Mouse (Mus musculus): ENCODE measurements at regions not wholly inside any gene's neighbourhood (a gene's known extent, or its start where the extent isn't known, plus 50 kb on each side); places are given as distances from the start of the nearest gene placed in this dataset.

DNA sequence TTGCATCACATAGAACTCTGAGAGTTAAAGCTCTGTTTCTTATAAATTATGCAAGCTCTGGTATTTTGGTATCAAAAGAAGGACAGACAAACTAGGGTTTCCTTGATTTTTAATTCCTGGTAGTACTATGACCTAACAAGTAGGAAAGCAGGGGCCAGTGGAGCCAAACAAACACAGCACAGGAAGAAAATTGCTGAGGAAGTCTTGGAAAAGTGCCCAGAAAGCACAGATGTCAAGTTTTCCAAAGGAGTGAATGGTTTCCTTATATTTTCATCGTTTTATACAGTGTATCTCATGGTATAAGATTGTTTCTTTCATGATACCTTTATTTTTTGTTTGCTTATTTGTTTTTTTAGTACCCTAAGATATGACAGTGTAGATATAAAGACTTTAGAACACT, 1387.3 kb upstream of the Slc10a2 start:
- Histone ChIP-seq H3K4me3 (replicated peaks) (no peak overlapping the region), H3K4me1 (no peaks in the 10 kb centered on the region), H3K27me3 (replicated peaks) (no peaks in the 10 kb centered on the region), H3K9me3 (no peaks in the 10 kb centered on the region), H3K36me3 (replicated peaks; ENCODE audit: low read length) (no peaks in the 10 kb centered on the region)
- TF ChIP-seq FLI1 (IDR thresholded peaks at IDR 0.05; ENCODE audit: low read length): no peak
- TF ChIP-seq GATA1 (IDR thresholded peaks at IDR 0.05; ENCODE audit: borderline replicate concordance, low read length): no peak

DNA sequence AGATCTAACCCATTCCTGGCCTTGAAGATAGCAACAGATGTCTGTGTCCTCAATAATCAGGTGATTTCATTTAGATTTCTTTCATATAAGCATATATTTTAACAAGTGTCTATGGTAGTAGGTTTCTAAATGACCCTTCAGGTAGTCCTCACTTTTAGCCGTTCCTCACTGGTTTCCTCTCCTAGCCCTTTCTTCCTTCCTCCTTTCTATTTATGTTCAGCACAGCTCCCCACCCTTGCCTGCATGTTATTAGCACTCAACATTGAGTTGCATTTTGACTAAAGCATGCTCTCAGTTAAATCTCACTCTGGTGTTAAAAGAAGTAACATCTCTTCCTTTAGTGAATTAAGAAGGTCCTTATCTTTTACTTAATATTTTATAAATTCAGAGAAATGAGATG, 1376.8 kb upstream of the Slc10a2 start:
- no peaks in the 10 kb centered on the region for H3K9me3 ChIP-seq
- H3K27me3 ChIP-seq (replicated peaks): no peaks in the 10 kb centered on the region
- no peaks in the 10 kb centered on the region for H3K4me1 ChIP-seq
- TF ChIP-seq FLI1 (IDR thresholded peaks at IDR 0.05; ENCODE audit: low read length) (no peak), GATA1 (IDR thresholded peaks at IDR 0.05; ENCODE audit: borderline replicate concordance, low read length) (no peak)
- no peak overlapping the region for H3K4me3 ChIP-seq (replicated peaks)
- no peaks in the 10 kb centered on the region for H3K36me3 ChIP-seq (replicated peaks; ENCODE audit: low read length)

DNA sequence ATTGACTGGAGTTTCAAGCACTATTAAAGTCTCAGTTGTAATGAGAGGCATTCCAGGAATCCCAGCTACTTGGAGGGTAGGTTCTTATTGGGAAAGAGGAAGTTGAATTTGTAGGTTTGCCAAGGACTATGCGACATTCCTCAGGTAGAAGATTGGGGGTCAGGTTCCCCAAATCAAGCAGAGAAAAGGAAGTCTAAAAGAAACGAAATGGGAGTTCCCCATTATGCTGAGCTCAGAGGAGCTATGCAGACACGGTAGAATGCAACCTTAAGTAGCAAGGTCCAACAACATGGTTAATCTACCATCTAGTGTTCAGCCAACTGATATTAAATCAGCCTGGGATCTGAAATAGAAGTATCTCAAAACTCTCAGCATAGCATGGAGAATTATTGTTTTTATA, 1365.9 kb upstream of the Slc10a2 start:
- H3K36me3 ChIP-seq (replicated peaks; ENCODE audit: low read length): no peaks in the 10 kb centered on the region
- no peak overlapping the region for H3K4me3 ChIP-seq (replicated peaks)
- H3K27me3 ChIP-seq (replicated peaks): no peaks in the 10 kb centered on the region
- TF ChIP-seq FLI1 (IDR thresholded peaks at IDR 0.05; ENCODE audit: low read length) (no peak), GATA1 (IDR thresholded peaks at IDR 0.05; ENCODE audit: borderline replicate concordance, low read length) (no peak)
- H3K4me1 ChIP-seq: no peaks in the 10 kb centered on the region
- no peaks in the 10 kb centered on the region for H3K9me3 ChIP-seq

DNA sequence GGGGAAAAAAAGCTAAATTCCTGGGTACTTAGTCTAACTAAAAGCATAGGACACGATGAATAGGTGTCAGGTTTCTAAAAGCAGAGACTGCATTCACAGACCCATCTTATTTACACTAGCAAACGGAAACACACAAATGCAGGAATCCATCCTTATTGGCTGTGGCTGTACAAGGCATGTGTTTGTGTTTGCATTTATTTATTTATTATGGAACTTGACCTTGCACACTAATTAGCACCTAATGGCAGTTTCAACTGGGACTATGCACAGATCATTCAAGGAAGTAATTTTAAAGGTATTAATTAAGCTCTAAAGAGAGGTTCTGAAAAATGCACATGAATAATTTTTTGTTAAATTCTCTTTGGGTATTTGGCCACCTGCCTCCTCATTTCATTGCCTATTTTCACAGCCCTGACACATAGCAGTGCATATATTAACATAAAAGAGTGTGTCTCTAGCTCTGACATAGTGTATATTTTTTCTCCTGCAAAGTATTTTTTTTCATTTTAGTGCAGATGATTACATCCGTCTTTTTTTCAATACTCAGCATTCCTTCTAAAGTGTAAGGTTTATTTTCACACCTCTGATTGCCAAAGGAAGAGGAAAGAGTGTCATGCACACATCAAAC, 1351.5 kb upstream of the Slc10a2 start:
- H3K36me3 ChIP-seq (replicated peaks; ENCODE audit: low read length): no peaks in the 10 kb centered on the region
- TF ChIP-seq GATA1 (IDR thresholded peaks at IDR 0.05; ENCODE audit: borderline replicate concordance, low read length) (no peak), FLI1 (IDR thresholded peaks at IDR 0.05; ENCODE audit: low read length) (no peak)

DNA sequence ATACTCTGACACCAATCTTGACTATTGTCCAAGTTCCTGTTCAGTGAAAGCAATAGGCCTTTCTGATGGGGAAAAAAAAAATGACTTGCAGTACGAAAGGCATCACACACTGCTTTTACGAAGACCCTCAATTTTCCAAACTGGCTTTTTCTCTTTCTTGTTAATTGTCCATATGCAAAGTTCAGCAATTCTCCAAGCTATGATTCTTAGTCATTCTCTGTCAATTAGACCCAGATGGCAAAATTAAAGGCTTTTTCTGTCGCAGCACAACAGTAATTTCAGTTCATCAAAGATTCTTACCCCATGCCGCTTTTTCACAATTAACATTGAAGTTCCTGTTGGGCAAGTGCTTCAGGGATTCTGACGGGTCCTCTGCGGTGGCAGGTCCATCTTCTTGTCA, 1343.2 kb upstream of the Slc10a2 start:
- H3K27me3 ChIP-seq (replicated peaks): no peaks in the 10 kb centered on the region
- no peak overlapping the region for H3K4me3 ChIP-seq (replicated peaks)
- H3K36me3 ChIP-seq (replicated peaks; ENCODE audit: low read length): no peaks in the 10 kb centered on the region
- no peaks in the 10 kb centered on the region for H3K9me3 ChIP-seq
- TF ChIP-seq FLI1 (IDR thresholded peaks at IDR 0.05; ENCODE audit: low read length) (no peak), GATA1 (IDR thresholded peaks at IDR 0.05; ENCODE audit: borderline replicate concordance, low read length) (no peak)
- H3K4me1 ChIP-seq: no peaks in the 10 kb centered on the region

More for the DNA sequence above, 1351.5 kb upstream of the Slc10a2 start:
- Histone ChIP-seq H3K4me1 (no peaks in the 10 kb centered on the region), H3K4me3 (replicated peaks) (no peak overlapping the region), H3K9me3 (no peaks in the 10 kb centered on the region), H3K27me3 (replicated peaks) (no peaks in the 10 kb centered on the region)

DNA sequence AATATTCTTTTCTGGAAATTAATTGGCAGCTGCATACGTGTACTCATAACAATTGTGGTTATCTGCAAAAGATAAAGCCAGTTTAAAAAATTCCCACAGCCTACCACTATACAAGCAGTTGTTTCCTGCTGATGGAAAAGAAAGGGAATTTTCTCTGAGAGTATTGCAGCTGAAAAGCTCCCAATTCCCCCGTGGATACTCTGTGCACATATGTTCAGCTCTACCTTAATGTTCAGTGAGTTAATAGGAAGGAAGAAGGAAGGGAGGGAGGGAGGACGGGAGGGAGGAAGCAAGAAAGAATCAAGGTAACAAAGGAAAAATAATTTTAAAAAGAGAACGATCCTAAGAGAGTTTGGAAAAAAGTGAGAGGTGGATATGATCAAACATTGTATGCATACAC, 1333.9 kb upstream of the Slc10a2 start:
- Histone ChIP-seq H3K4me3 (replicated peaks) (no peak overlapping the region), H3K4me1 (no peaks in the 10 kb centered on the region), H3K27me3 (replicated peaks) (no peaks in the 10 kb centered on the region), H3K9me3 (peaks cover 6% of the 10 kb centered on the region; the same call in 1 of the 2 replicates), H3K36me3 (replicated peaks; ENCODE audit: low read length) (no peaks in the 10 kb centered on the region)
- TF ChIP-seq FLI1 (IDR thresholded peaks at IDR 0.05; ENCODE audit: low read length) (no peak), GATA1 (IDR thresholded peaks at IDR 0.05; ENCODE audit: borderline replicate concordance, low read length) (no peak)

All from megakaryocyte, embryonic 14.5 days (primary cell).